Mouse (Mus musculus) limb, embryonic 13.5 days (tissue): ENCODE measurements around the gene Spag7. TPM values are rescaled to one million over a fixed set of nuclear protein-coding genes. Genes with fewer than 3 reads are reported as not detected.

Experiments
- ATAC-seq: fragments of 200-750 bp; cut with Nextera tagmentation; 2 replicates; pipeline ENCODE4 v1.8.0; 2017; ENCODE audit warnings: low read depth, moderate number of reproducible peaks, moderate TSS enrichment; ENCODE audit not compliant: low FRiP score
- H3K27ac ChIP-seq: fragments of 300-500 bp; sonication (generic); 2 replicates; pipeline ENCODE4 v1.5.1; 2015; ENCODE audit warnings: inconsistent platforms, mild to moderate bottlenecking, moderate library complexity
- H3K27me3 ChIP-seq: fragments of 300-500 bp; sonication (generic); 2 replicates; pipeline ENCODE4 v1.6.1; 2015; ENCODE audit warnings: mild to moderate bottlenecking, inconsistent platforms
- H3K36me3 ChIP-seq: fragments of 300-500 bp; sonication (generic); 2 replicates; pipeline ENCODE4 v1.6.1; 2015; ENCODE audit warnings: inconsistent platforms, mild to moderate bottlenecking, moderate library complexity
- H3K4me1 ChIP-seq: fragments of 300-500 bp; sonication (generic); 2 replicates; pipeline ENCODE4 v1.6.1; 2015; ENCODE audit warnings: inconsistent platforms
- H3K4me2 ChIP-seq: fragments of 300-500 bp; sonication (generic); replicated peaks from 2 replicates; pipeline ENCODE4 v1.6.1; 2015; ENCODE audit warnings: inconsistent platforms, mild to moderate bottlenecking, moderate library complexity
- H3K4me3 ChIP-seq: fragments of 300-500 bp; sonication (generic); 2 replicates; pipeline ENCODE4 v1.5.1; 2015; ENCODE audit warnings: moderate library complexity, mild to moderate bottlenecking, inconsistent platforms
- H3K9ac ChIP-seq: fragments of 300-500 bp; sonication (generic); 2 replicates; pipeline ENCODE4 v1.6.1; 2015; ENCODE audit warnings: mild to moderate bottlenecking, inconsistent platforms
- H3K9me3 ChIP-seq: fragments of 300-500 bp; sonication (generic); 2 replicates; pipeline ENCODE4 v1.6.1; 2016; ENCODE audit warnings: inconsistent platforms
- WGBS: fragments of 180-500 bp; shearing (Covaris S2); methylation state at CpG from one replicate; pipeline ENCODE4 v1.1.7; 2015; 5-methylcytosine and 5-hydroxymethylcytosine counted together
- polyA plus RNA-seq: library from polyadenylated mRNA; unstranded; fragments of >200 nt; fragmentation: Nextera tagmentation; extraction: Ambion mirVana; gene quantifications from 2 replicates; pipeline ENCODE4 v1.2.1, GENCODE M21; 2015

Gene Spag7
- polyA plus RNA-seq = 159 and 165 TPM in 2 replicates

DNA sequence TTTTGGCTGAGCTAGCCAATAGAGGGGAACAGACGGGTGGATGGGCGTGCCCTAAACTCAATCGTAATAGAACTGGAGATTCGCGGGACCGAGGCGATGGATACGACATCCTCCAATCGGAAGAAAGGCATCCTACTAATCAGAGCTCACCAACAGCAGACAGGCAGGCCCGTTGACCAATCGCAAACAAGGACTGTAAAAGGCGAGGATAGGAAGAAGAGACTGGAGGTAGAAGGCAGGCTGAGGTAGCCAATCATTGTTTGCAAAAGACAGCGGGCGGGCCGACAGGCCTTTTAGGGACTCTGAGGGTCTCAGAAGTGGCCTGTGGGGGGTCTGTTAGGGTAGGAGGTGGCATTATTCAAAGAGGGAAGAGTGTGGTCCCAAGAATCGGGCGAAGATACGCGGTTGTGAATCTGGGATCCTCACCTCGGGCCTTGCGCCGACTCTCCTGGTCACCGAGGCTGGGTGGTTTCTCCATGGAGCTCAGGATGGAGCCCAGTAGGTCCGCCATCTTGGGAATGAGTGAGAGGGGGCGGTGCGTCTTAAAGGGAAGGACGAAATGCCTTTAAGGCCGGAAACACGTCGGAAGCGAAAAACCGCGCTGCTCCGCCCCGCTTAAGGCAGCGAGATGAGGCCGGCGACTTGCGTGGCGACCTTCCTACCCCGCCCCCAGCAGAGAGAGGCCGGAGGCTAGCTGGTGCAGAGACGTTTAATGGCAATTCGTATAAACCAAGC lies at the start of gene Spag7:
Gene Spag7, minus strand, starts transcription at position 646 of the 735 bp plus-strand sequence.
- Histone ChIP-seq H3K4me3 (peak within 1 kb of the TSS; percentile 70), H3K36me3 (peaks cover 59% of the 10 kb centered on the region), H3K9me3 (no peaks in the 10 kb centered on the region), H3K27me3 (no peaks in the 10 kb centered on the region), H3K27ac (peak within 1 kb of the TSS; percentile 98), H3K9ac (peak within 1 kb of the TSS; percentile 84), H3K4me2 (peak within 1 kb of the TSS; percentile 86), H3K4me1 (peaks cover 28% of the 10 kb centered on the region)
- WGBS = under 1% methylated on average over 44 of the region's 44 CpGs
- ATAC-seq = peak; percentile 96

DNA sequence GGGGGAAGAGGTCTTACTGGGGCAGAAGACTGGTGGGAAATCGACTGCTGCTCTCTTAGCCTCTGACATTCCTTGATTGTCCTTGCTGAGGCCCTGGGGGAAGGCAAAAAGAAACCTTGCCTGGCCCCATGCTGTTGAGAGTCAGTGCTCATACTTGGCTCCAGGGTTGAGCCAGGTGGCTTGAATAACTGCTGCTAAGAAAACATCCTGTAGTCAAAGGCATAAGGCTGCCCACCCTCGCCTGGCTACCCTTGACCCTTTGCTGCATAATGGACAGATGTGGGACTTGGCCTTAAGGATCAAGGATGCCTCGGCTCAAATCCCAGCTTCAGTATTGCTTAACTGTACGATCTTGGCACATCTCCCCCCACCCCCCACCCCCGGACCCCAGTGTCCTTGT lies 49.3 kb upstream of the Spag7 start:
- WGBS = 81% methylated on average over 5 of the region's 5 CpGs
- no peaks in the 10 kb centered on the region for H3K9me3 ChIP-seq
- H3K4me1 ChIP-seq = no peaks in the 10 kb centered on the region
- no peak for ATAC-seq
- H3K4me2 ChIP-seq = no peak overlapping the region
- H3K27ac ChIP-seq = no peak overlapping the region
- H3K4me3 ChIP-seq = no peak overlapping the region
- H3K9ac ChIP-seq = no peak overlapping the region
- no peaks in the 10 kb centered on the region for H3K27me3 ChIP-seq
- H3K36me3 ChIP-seq = peaks cover 85% of the 10 kb centered on the region

GRCm38 (mm10) chr11:70715832-70716231 lies 46.6 kb upstream of the Spag7 start:
- Histone ChIP-seq H3K4me1 (no peaks in the 10 kb centered on the region), H3K36me3 (peaks cover 84% of the 10 kb centered on the region)

GRCm38 (mm10) chr11:70713222-70713621 lies 44.0 kb upstream of the Spag7 start:
- H3K4me2 ChIP-seq = no peak overlapping the region
- H3K4me1 ChIP-seq = no peaks in the 10 kb centered on the region
- no peaks in the 10 kb centered on the region for H3K27me3 ChIP-seq
- H3K9me3 ChIP-seq = no peaks in the 10 kb centered on the region
- peaks cover 84% of the 10 kb centered on the region for H3K36me3 ChIP-seq
- no peak overlapping the region for H3K27ac ChIP-seq
- H3K9ac ChIP-seq = no peak overlapping the region
- WGBS = 88% methylated on average over 6 of the region's 6 CpGs
- no peak for ATAC-seq
- H3K4me3 ChIP-seq = no peak overlapping the region

More at GRCm38 (mm10) chr11:70715832-70716231, 46.6 kb upstream of the Spag7 start:
- Histone ChIP-seq H3K4me3 (no peak overlapping the region), H3K27ac (no peak overlapping the region), H3K9ac (no peak overlapping the region), H3K27me3 (no peaks in the 10 kb centered on the region), H3K4me2 (no peak overlapping the region), H3K9me3 (no peaks in the 10 kb centered on the region)
- ATAC-seq = no peak
- WGBS = 96% methylated on average over 6 of the region's 6 CpGs

GRCm38 (mm10) chr11:70711026-70711425 lies 41.8 kb upstream of the Spag7 start:
- H3K4me3 ChIP-seq = no peak overlapping the region
- no peaks in the 10 kb centered on the region for H3K9me3 ChIP-seq
- 93% methylated on average over 10 of the region's 10 CpGs for WGBS
- no peak for ATAC-seq
- H3K4me1 ChIP-seq = no peaks in the 10 kb centered on the region
- H3K27me3 ChIP-seq = no peaks in the 10 kb centered on the region
- H3K27ac ChIP-seq = no peak overlapping the region
- H3K4me2 ChIP-seq = no peak overlapping the region
- peaks cover 84% of the 10 kb centered on the region for H3K36me3 ChIP-seq
- H3K9ac ChIP-seq = no peak overlapping the region

GRCm38 (mm10) chr11:70706127-70706526 lies 36.9 kb upstream of the Spag7 start:
- 76% methylated on average over 3 of the region's 3 CpGs for WGBS
- Histone ChIP-seq H3K27me3 (no peaks in the 10 kb centered on the region), H3K4me2 (no peak overlapping the region), H3K4me3 (no peak overlapping the region), H3K27ac (no peak overlapping the region), H3K4me1 (peaks cover 16% of the 10 kb centered on the region), H3K36me3 (peaks cover 86% of the 10 kb centered on the region), H3K9me3 (no peaks in the 10 kb centered on the region), H3K9ac (no peak overlapping the region)
- ATAC-seq = no peak

GRCm38 (mm10) chr11:70702781-70703180 lies 33.6 kb upstream of the Spag7 start:
- Histone ChIP-seq H3K27me3 (no peaks in the 10 kb centered on the region), H3K36me3 (peaks cover 54% of the 10 kb centered on the region), H3K4me1 (peaks cover 27% of the 10 kb centered on the region), H3K9ac (peak overlapping the region; percentile 93; the same call in 1 of the 2 replicates), H3K4me3 (no peak overlapping the region), H3K4me2 (peak overlapping the region; percentile 83), H3K27ac (no peak overlapping the region; the same call in 1 of the 2 replicates), H3K9me3 (no peaks in the 10 kb centered on the region)
- no peak for ATAC-seq
- WGBS = 75% methylated on average over 6 of the region's 6 CpGs

- H3K9ac ChIP-seq = peak overlapping the region; percentile 93
- H3K4me1 ChIP-seq = peaks cover 27% of the 10 kb centered on the region
- peak overlapping the region; percentile 85 for H3K4me3 ChIP-seq
- H3K27ac ChIP-seq = no peak overlapping the region; the same call in 1 of the 2 replicates
- no peaks in the 10 kb centered on the region for H3K27me3 ChIP-seq
- H3K9me3 ChIP-seq = no peaks in the 10 kb centered on the region
- peaks cover 48% of the 10 kb centered on the region for H3K36me3 ChIP-seq
- WGBS = 77% methylated on average over 6 of the region's 6 CpGs
- peak overlapping the region; percentile 83 for H3K4me2 ChIP-seq
- ATAC-seq = no peak
Measured at GRCm38 (mm10) chr11:70701984-70702733, 32.9 kb upstream of the Spag7 start.

- WGBS = 8% methylated on average over 10 of the region's 10 CpGs
- H3K4me1 ChIP-seq = peaks cover 27% of the 10 kb centered on the region
- peak overlapping the region; percentile 93 for H3K9ac ChIP-seq
- no peak for ATAC-seq
- 0 out of 2 replicates have a peak overlapping the region, but pooled peaks have one; percentile 93 for H3K27ac ChIP-seq
- H3K4me2 ChIP-seq = peak overlapping the region; percentile 83
- no peaks in the 10 kb centered on the region for H3K27me3 ChIP-seq
- H3K36me3 ChIP-seq = peaks cover 40% of the 10 kb centered on the region
- no peaks in the 10 kb centered on the region for H3K9me3 ChIP-seq
- peak overlapping the region; percentile 85 for H3K4me3 ChIP-seq
Measured at GRCm38 (mm10) chr11:70701221-70701955, 32.2 kb upstream of the Spag7 start.

DNA sequence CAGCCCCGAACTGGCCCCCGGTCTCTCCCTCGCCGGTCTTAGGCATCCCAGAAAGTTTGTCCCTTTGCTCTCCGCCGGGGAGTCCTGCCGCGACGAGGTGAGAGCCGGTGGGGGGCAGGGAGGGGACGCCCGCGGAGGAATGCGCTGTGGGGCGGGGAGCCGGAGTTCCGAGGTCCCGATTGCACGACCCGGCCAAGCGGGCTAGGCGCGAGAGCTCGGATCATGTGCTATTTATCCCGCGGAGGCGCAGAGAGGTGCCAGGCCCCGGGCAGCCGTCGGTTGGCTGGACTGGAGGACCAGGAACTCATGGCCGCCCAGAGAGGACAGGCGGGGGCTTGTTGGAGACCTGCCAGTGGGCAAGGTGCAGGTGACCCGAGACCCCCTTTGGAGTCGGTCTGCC lies 31.4 kb upstream of the Spag7 start:
- Histone ChIP-seq H3K4me1 (peaks cover 27% of the 10 kb centered on the region), H3K4me2 (peak overlapping the region; percentile 83), H3K27ac (peak overlapping the region; percentile 93), H3K9me3 (no peaks in the 10 kb centered on the region), H3K4me3 (peak overlapping the region; percentile 85), H3K27me3 (no peaks in the 10 kb centered on the region), H3K36me3 (peaks cover 32% of the 10 kb centered on the region), H3K9ac (peak overlapping the region; percentile 93)
- 2% methylated on average over 34 of the region's 34 CpGs for WGBS
- ATAC-seq = peak; percentile 41

DNA sequence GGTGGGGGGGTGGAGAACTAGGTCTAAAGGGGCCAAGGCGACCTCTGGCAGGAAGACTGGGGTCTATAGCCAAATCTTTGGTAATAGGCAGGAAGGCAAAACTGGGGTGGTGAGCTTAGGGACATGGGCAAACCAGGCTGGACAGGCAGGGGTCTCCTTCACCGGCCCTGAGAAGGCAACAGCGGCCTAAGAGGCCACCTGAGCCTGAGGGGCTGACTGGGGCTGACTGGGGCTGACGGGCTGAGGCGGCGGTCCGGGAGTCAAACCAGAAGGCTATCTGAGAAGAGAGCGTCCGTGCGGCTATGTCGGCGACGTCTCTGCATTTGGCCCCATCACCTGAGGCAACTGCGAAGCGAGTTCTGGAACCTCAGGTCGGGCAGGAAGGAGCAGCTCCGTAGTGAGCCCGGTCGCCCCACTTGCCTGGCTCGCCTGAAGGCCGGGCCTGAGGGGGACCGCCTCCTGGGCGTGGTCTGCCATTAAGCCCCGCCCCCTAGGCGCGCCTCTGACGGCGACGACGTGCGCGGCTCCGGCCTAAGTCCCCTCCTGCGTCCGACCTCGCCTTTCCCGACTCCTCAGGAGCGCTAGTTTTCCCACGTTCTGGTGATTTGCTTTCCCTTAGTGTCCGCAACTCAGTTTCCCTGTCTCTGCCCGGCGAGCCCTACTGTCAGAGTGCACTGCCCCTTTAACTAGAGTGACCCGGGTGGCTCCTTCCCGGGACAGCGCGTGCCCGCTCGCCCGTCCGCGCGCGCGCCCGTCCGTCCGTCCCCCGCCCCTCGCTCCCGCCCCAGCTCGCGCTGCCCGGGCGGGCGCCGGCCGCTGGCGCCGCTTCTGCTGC lies 30.7 kb upstream of the Spag7 start, which contains the start of the genes Inca1 and Kif1c:
Gene Inca1, minus strand, starts transcription at position 434 of the 835 bp plus-strand sequence.
Gene Kif1c, plus strand, starts transcription at position 827 of the 835 bp plus-strand sequence.
- no peaks in the 10 kb centered on the region for H3K9me3 ChIP-seq
- H3K27ac ChIP-seq = peak within 1 kb of the TSS; percentile 93
- H3K4me1 ChIP-seq = peaks cover 27% of the 10 kb centered on the region
- 2% methylated on average over 60 of the region's 69 CpGs for WGBS
- peak; percentile 94 for ATAC-seq
- H3K4me2 ChIP-seq = peak within 1 kb of the TSS; percentile 83
- no peaks in the 10 kb centered on the region for H3K27me3 ChIP-seq
- peak within 1 kb of the TSS; percentile 93 for H3K9ac ChIP-seq
- peak within 1 kb of the TSS; percentile 85 for H3K4me3 ChIP-seq
- H3K36me3 ChIP-seq = peaks cover 25% of the 10 kb centered on the region
